Mouse (Mus musculus): Measurements from ENCODE around the gene Anks1.

- TF ChIP-seq CTCF (IDR thresholded peaks at IDR 0.05; ENCODE audit: borderline replicate concordance, insufficient read depth, low read depth, low read length): no peak
- TF ChIP-seq POLR2A (IDR thresholded peaks at IDR 0.05; ENCODE audit: borderline replicate concordance, insufficient read depth, low read length): no peak
Observed at GRCm38 (mm10) chr17:27941178-27941577, 32.1 kb downstream of the Anks1 start.
